Comparison of ENCODE assay signal across 13 mouse cellular contexts in genomic region chr8:90100509-90100908, GRCm38 (mm10).
"Had no signal": no experiment of that assay in that cellular context is flagged by ENCODE, and none has a peak within 500 bp of the region (broad histone marks: within the 10 kb centered on the region; RNA-seq: fewer than 3 reads in every experiment).

No protein-coding gene starts in this region.

- H3K4me1 ChIP-seq: liver, embryonic 15.5 days; lung, embryonic 15.5 days; neural tube, embryonic 12.5 days had no signal

- DNase-seq: kidney, postnatal 10 days; lung, postnatal 14 days; spleen, adult 18-20 months; thymus, adult 18-20 months; thymus, postnatal 14 days had no signal

- H3K27ac ChIP-seq: left cerebral cortex, adult 2 months; limb, embryonic 10.5 days; liver, embryonic 15.5 days; lung, embryonic 15.5 days; midbrain, embryonic 13.5 days; neural tube, embryonic 12.5 days had no signal

- ATAC-seq: midbrain, embryonic 13.5 days had no signal

- H3K36me3 ChIP-seq: limb, embryonic 10.5 days; liver, embryonic 15.5 days; lung, embryonic 15.5 days; midbrain, embryonic 13.5 days; neural tube, embryonic 12.5 days had no signal

- H3K9me3 ChIP-seq: limb, embryonic 10.5 days; liver, embryonic 15.5 days; lung, embryonic 15.5 days; midbrain, embryonic 13.5 days; neural tube, embryonic 12.5 days had no signal

- H3K4me3 ChIP-seq: left cerebral cortex, adult 2 months; limb, embryonic 10.5 days; liver, embryonic 15.5 days; lung, embryonic 15.5 days; midbrain, embryonic 13.5 days; myocyte; neural tube, embryonic 12.5 days had no signal

- H3K27me3 ChIP-seq: liver, embryonic 15.5 days; lung, embryonic 15.5 days; midbrain, embryonic 13.5 days; neural tube, embryonic 12.5 days had no signal

- H3K4me2 ChIP-seq: liver, embryonic 11.5 days; liver, embryonic 15.5 days; lung, embryonic 15.5 days; midbrain, embryonic 13.5 days; neural tube, embryonic 12.5 days had no signal

- H3K9ac ChIP-seq: liver, embryonic 15.5 days; lung, embryonic 15.5 days; midbrain, embryonic 13.5 days; neural tube, embryonic 12.5 days had no signal
